Mouse (Mus musculus): ENCODE data around the gene Slc22a12. TPM values are rescaled to one million over a fixed set of nuclear protein-coding genes. Genes with fewer than 3 reads are reported as not detected.

Gene Slc22a12
- polyA plus RNA-seq, 1 experiment from 2014 or later: not detected

- 89% methylated on average over 6 of the region's 6 CpGs for WGBS
- H3K4me3 ChIP-seq: no peak overlapping the region
- H3K27ac ChIP-seq (replicated peaks): no peak overlapping the region
- H3K36me3 ChIP-seq: no peaks in the 10 kb centered on the region
- peaks cover 4% of the 10 kb centered on the region; the same call in 1 of the 2 replicates for H3K27me3 ChIP-seq (ENCODE audit: low read depth, poor library complexity, severe bottlenecking)
- H3K4me1 ChIP-seq: peaks cover 24% of the 10 kb centered on the region
- H3K9me3 ChIP-seq (replicated peaks): no peaks in the 10 kb centered on the region
- DNase-seq (ENCODE audit: low spot score): no peak
These were observed 4.3 kb downstream of the Slc22a12 start for GRCm38 (mm10) chr19:6538546-6538945.

- WGBS: 79% methylated on average over 8 of the region's 8 CpGs
- DNase-seq (ENCODE audit: low spot score): no peak
- Histone ChIP-seq H3K4me3 (no peak overlapping the region), H3K4me1 (peaks cover 29% of the 10 kb centered on the region), H3K27ac (replicated peaks) (no peak overlapping the region), H3K36me3 (no peaks in the 10 kb centered on the region), H3K27me3 (ENCODE audit: low read depth, poor library complexity, severe bottlenecking) (peaks cover 13% of the 10 kb centered on the region; the same call in 1 of the 2 replicates), H3K9me3 (replicated peaks) (no peaks in the 10 kb centered on the region)
These were observed 5.3 kb downstream of the Slc22a12 start for GRCm38 (mm10) chr19:6537526-6537925.

GRCm38 (mm10) chr19:6536696-6537095, 6.1 kb downstream of the Slc22a12 start:
- H3K4me1 ChIP-seq: peaks cover 37% of the 10 kb centered on the region
- 70% methylated on average over 6 of the region's 6 CpGs for WGBS
- DNase-seq (ENCODE audit: low spot score): no peak
- no peaks in the 10 kb centered on the region for H3K36me3 ChIP-seq
- H3K4me3 ChIP-seq: no peak overlapping the region
- no peaks in the 10 kb centered on the region for H3K9me3 ChIP-seq (replicated peaks)
- no peak overlapping the region for H3K27ac ChIP-seq (replicated peaks)
- H3K27me3 ChIP-seq (ENCODE audit: low read depth, poor library complexity, severe bottlenecking): peaks cover 20% of the 10 kb centered on the region

GRCm38 (mm10) chr19:6536201-6536600, 6.6 kb downstream of the Slc22a12 start:
- no peaks in the 10 kb centered on the region for H3K9me3 ChIP-seq (replicated peaks)
- H3K4me3 ChIP-seq: no peak overlapping the region
- DNase-seq (ENCODE audit: low spot score): no peak
- H3K36me3 ChIP-seq: no peaks in the 10 kb centered on the region
- H3K4me1 ChIP-seq: peaks cover 42% of the 10 kb centered on the region
- H3K27me3 ChIP-seq (ENCODE audit: low read depth, poor library complexity, severe bottlenecking): peaks cover 25% of the 10 kb centered on the region
- H3K27ac ChIP-seq (replicated peaks): no peak overlapping the region
- 91% methylated on average over 3 of the region's 3 CpGs for WGBS

- 33% methylated on average over 5 of the region's 5 CpGs for WGBS
- H3K27me3 ChIP-seq (ENCODE audit: low read depth, poor library complexity, severe bottlenecking): peaks cover 34% of the 10 kb centered on the region
- peak overlapping the region; percentile 90 for H3K27ac ChIP-seq (replicated peaks)
- peaks cover 59% of the 10 kb centered on the region for H3K4me1 ChIP-seq
- no peaks in the 10 kb centered on the region for H3K9me3 ChIP-seq (replicated peaks)
- H3K36me3 ChIP-seq: no peaks in the 10 kb centered on the region
- no peak for DNase-seq (ENCODE audit: low spot score)
- H3K4me3 ChIP-seq: 0 out of 2 replicates have a peak overlapping the region, but pooled peaks have one; percentile 9
These were observed 8.8 kb downstream of the Slc22a12 start for GRCm38 (mm10) chr19:6534118-6534415.

GRCm38 (mm10) chr19:6533290-6534117, 9.3 kb downstream of the Slc22a12 start:
- H3K36me3 ChIP-seq: no peaks in the 10 kb centered on the region
- H3K4me1 ChIP-seq: peaks cover 62% of the 10 kb centered on the region
- no peaks in the 10 kb centered on the region for H3K9me3 ChIP-seq (replicated peaks)
- H3K27me3 ChIP-seq (ENCODE audit: low read depth, poor library complexity, severe bottlenecking): peaks cover 34% of the 10 kb centered on the region
- WGBS: 70% methylated on average over 11 of the region's 11 CpGs
- peak overlapping the region; percentile 90 for H3K27ac ChIP-seq (replicated peaks)
- DNase-seq (ENCODE audit: low spot score): peak; percentile 37
- H3K4me3 ChIP-seq: peak overlapping the region; percentile 9; the same call in 1 of the 2 replicates

- Histone ChIP-seq H3K9me3 (replicated peaks) (no peaks in the 10 kb centered on the region), H3K4me3 (peak overlapping the region; percentile 60), H3K36me3 (no peaks in the 10 kb centered on the region), H3K27ac (replicated peaks) (peak overlapping the region; percentile 90), H3K4me1 (peaks cover 68% of the 10 kb centered on the region), H3K27me3 (ENCODE audit: low read depth, poor library complexity, severe bottlenecking) (peaks cover 34% of the 10 kb centered on the region)
- DNase-seq (ENCODE audit: low spot score): peak; percentile 65
- 7% methylated on average over 13 of the region's 13 CpGs for WGBS
These were observed 10.2 kb downstream of the Slc22a12 start for GRCm38 (mm10) chr19:6532656-6533055.

- H3K4me1 ChIP-seq: peaks cover 66% of the 10 kb centered on the region
- peak overlapping the region; percentile 90 for H3K27ac ChIP-seq (replicated peaks)
- under 1% methylated on average over 36 of the region's 36 CpGs for WGBS
- H3K36me3 ChIP-seq: 0 out of 2 replicates have a peak, but pooled peaks cover 2% of the 10 kb centered on the region
- H3K9me3 ChIP-seq (replicated peaks): no peaks in the 10 kb centered on the region
- H3K27me3 ChIP-seq (ENCODE audit: low read depth, poor library complexity, severe bottlenecking): peaks cover 34% of the 10 kb centered on the region
- H3K4me3 ChIP-seq: peak overlapping the region; percentile 60
- peak; percentile 59 for DNase-seq (ENCODE audit: low spot score)
These were observed 10.9 kb downstream of the Slc22a12 start for GRCm38 (mm10) chr19:6531832-6532471.

- Histone ChIP-seq H3K36me3 (peaks cover 10% of the 10 kb centered on the region), H3K4me1 (peaks cover 66% of the 10 kb centered on the region), H3K4me3 (peak overlapping the region; percentile 60), H3K27me3 (ENCODE audit: low read depth, poor library complexity, severe bottlenecking) (peaks cover 34% of the 10 kb centered on the region), H3K9me3 (replicated peaks) (no peaks in the 10 kb centered on the region), H3K27ac (replicated peaks) (peak overlapping the region; percentile 90)
- WGBS: under 1% methylated on average over 56 of the region's 56 CpGs
- peak; percentile 61 for DNase-seq (ENCODE audit: low spot score)
These were observed 11.7 kb downstream of the Slc22a12 start for GRCm38 (mm10) chr19:6531011-6531631.

GRCm38 (mm10) chr19:6530359-6530758, 12.5 kb downstream of the Slc22a12 start:
- Histone ChIP-seq H3K27ac (replicated peaks) (peak overlapping the region; percentile 72), H3K4me3 (peak overlapping the region; percentile 60), H3K4me1 (peaks cover 66% of the 10 kb centered on the region), H3K36me3 (peaks cover 13% of the 10 kb centered on the region), H3K9me3 (replicated peaks) (no peaks in the 10 kb centered on the region), H3K27me3 (ENCODE audit: low read depth, poor library complexity, severe bottlenecking) (peaks cover 34% of the 10 kb centered on the region)
- 23% methylated on average over 13 of the region's 13 CpGs for WGBS
- DNase-seq (ENCODE audit: low spot score): peak; percentile 24

GRCm38 (mm10) chr19:6529265-6529985, 13.4 kb downstream of the Slc22a12 start:
- Histone ChIP-seq H3K9me3 (replicated peaks) (no peaks in the 10 kb centered on the region), H3K4me1 (peaks cover 64% of the 10 kb centered on the region), H3K4me3 (0 out of 2 replicates have a peak overlapping the region, but pooled peaks have one; percentile 60), H3K36me3 (peaks cover 14% of the 10 kb centered on the region), H3K27me3 (ENCODE audit: low read depth, poor library complexity, severe bottlenecking) (peaks cover 34% of the 10 kb centered on the region), H3K27ac (replicated peaks) (peak overlapping the region; percentile 72)
- WGBS: 54% methylated on average over 14 of the region's 14 CpGs
- peak; percentile 63 for DNase-seq (ENCODE audit: low spot score)

GRCm38 (mm10) chr19:6527839-6528531, 14.8 kb downstream of the Slc22a12 start:
- Histone ChIP-seq H3K36me3 (peaks cover 23% of the 10 kb centered on the region), H3K4me1 (peaks cover 50% of the 10 kb centered on the region), H3K9me3 (replicated peaks) (no peaks in the 10 kb centered on the region), H3K27me3 (ENCODE audit: low read depth, poor library complexity, severe bottlenecking) (peaks cover 25% of the 10 kb centered on the region), H3K27ac (replicated peaks) (peak overlapping the region; percentile 42; the same call in 1 of the 2 replicates), H3K4me3 (no peak overlapping the region)
- no peak for DNase-seq (ENCODE audit: low spot score)
- 79% methylated on average over 17 of the region's 17 CpGs for WGBS
